Mouse (Mus musculus) adrenal gland, postnatal 25 days (tissue): ENCODE results near the gene Zfp202. TPM values are rescaled to one million over a fixed set of nuclear protein-coding genes. Genes with fewer than 3 reads are reported as not detected.

Experiments used
- DNase-seq: peaks from one replicate; pipeline ENCODE4 v3.0.0; 2021; ENCODE audit warnings: mixed read lengths
- total RNA-seq: library from RNA; stranded (reverse); gene quantifications from 2 replicates; pipeline ENCODE4 v1.2.3, GENCODE M21; 2021

The Zfp202 gene
- total RNA-seq, 1 experiment from 2014 or later: 6.6 TPM

GRCm38 (mm10) chr9:40240311-40240710 is 48.2 kb downstream of the Zfp202 start:
- DNase-seq: no peak

GRCm38 (mm10) chr9:40241223-40241801 is 49.2 kb downstream of the Zfp202 start:
- peak; percentile 29 for DNase-seq

- peak; percentile 6 for DNase-seq
Observed at GRCm38 (mm10) chr9:40241951-40242888, 50.1 kb downstream of the Zfp202 start.

GRCm38 (mm10) chr9:40245466-40245865 is 53.4 kb downstream of the Zfp202 start:
- no peak for DNase-seq

- DNase-seq: no peak
Observed at GRCm38 (mm10) chr9:40245974-40246665, 54.0 kb downstream of the Zfp202 start.

GRCm38 (mm10) chr9:40246702-40247101 is 54.6 kb downstream of the Zfp202 start:
- DNase-seq: no peak

GRCm38 (mm10) chr9:40249106-40249505 is 57.0 kb downstream of the Zfp202 start:
- DNase-seq: no peak

- DNase-seq: no peak
Observed at GRCm38 (mm10) chr9:40252459-40252858, 60.3 kb downstream of the Zfp202 start.

Other genes with a start within 250 kb of the Zfp202 start
- not detected in 2 replicates for gene Olfr975, start 240.3 kb upstream of the Zfp202 start, total RNA-seq
- not detected in 2 replicates for gene Olfr976, start 231.2 kb upstream of the Zfp202 start, total RNA-seq
- not detected in 2 replicates for gene Olfr978, start 200.2 kb upstream of the Zfp202 start, total RNA-seq
- gene Olfr979, start 188.9 kb upstream of the Zfp202 start, total RNA-seq: not detected in 2 replicates
- gene Olfr980, start 182.7 kb upstream of the Zfp202 start, total RNA-seq: not detected in 2 replicates
- gene Olfr981, start 170.9 kb upstream of the Zfp202 start, total RNA-seq: not detected in 2 replicates
- not detected in 2 replicates for gene Olfr982, start 118.5 kb upstream of the Zfp202 start, total RNA-seq
- not detected in 2 replicates for gene Olfr983, start 98.7 kb upstream of the Zfp202 start, total RNA-seq
- gene Olfr984, start 78.1 kb upstream of the Zfp202 start, total RNA-seq: not detected in 2 replicates
- gene Olfr985, start 62.1 kb upstream of the Zfp202 start, total RNA-seq: not detected in 2 replicates
- gene Tmem225, start 44.2 kb upstream of the Zfp202 start, total RNA-seq: not detected in 2 replicates
- not detected in 2 replicates for gene Olfr986, start 11.4 kb upstream of the Zfp202 start, total RNA-seq
- 4.0 and 6.1 TPM in 2 replicates for gene Scn3b, start 76.9 kb downstream of the Zfp202 start, total RNA-seq